Mouse (Mus musculus) hindbrain, embryonic 11.5 days (tissue): Measurements from ENCODE around the gene Stxbp1. TPM values are rescaled to one million over a fixed set of nuclear protein-coding genes. Genes with fewer than 3 reads are reported as not detected.

Source experiments
- ATAC-seq: fragments of 200-750 bp; cut with Nextera tagmentation; 2 replicates; pipeline ENCODE4 v1.8.0; 2017; ENCODE audit warnings: mild to moderate bottlenecking, moderate TSS enrichment, moderate library complexity; ENCODE audit not compliant: low FRiP score
- DNase-seq: peaks from one replicate; pipeline ENCODE4 v3.0.0-alpha.2; 2015; ENCODE audit warnings: low spot score
- H3K27ac ChIP-seq: fragments of 300-500 bp; sonication (generic); 2 replicates; pipeline ENCODE4 v1.5.1; 2014; ENCODE audit warnings: mild to moderate bottlenecking, low read depth, low read length
- H3K27me3 ChIP-seq: fragments of 300-500 bp; sonication (generic); 2 replicates; pipeline ENCODE4 v1.6.1; 2014; ENCODE audit warnings: mild to moderate bottlenecking, low read length, moderate library complexity, mixed read lengths; ENCODE audit not compliant: control insufficient read depth, insufficient read depth
- H3K36me3 ChIP-seq: fragments of 300-500 bp; sonication (generic); 2 replicates; pipeline ENCODE4 v1.6.1; 2014; ENCODE audit warnings: mild to moderate bottlenecking, low read length, moderate library complexity, mixed read lengths; ENCODE audit not compliant: control insufficient read depth, insufficient read depth
- H3K4me1 ChIP-seq: fragments of 300-500 bp; sonication (generic); replicated peaks from 2 replicates; pipeline ENCODE4 v1.6.1; 2014; ENCODE audit warnings: low read length, mixed read lengths; ENCODE audit not compliant: control insufficient read depth, insufficient read depth
- H3K4me2 ChIP-seq: fragments of 300-500 bp; sonication (generic); replicated peaks from 2 replicates; pipeline ENCODE4 v1.6.1; 2014; ENCODE audit warnings: mild to moderate bottlenecking, low read depth, low read length
- H3K4me3 ChIP-seq: fragments of 300-500 bp; sonication (generic); 2 replicates; pipeline ENCODE4 v1.5.1; 2014; ENCODE audit warnings: low read depth, low read length
- H3K9ac ChIP-seq: fragments of 300-500 bp; sonication (generic); 2 replicates; pipeline ENCODE4 v1.6.1; 2014; ENCODE audit warnings: low read depth, low read length
- H3K9me3 ChIP-seq: fragments of 300-500 bp; sonication (generic); 2 replicates; pipeline ENCODE4 v1.6.1; 2016; ENCODE audit warnings: low read length; ENCODE audit not compliant: control insufficient read depth
- WGBS: fragments of 180-500 bp; shearing (Covaris S2); extraction: QIAGEN DNeasy Blood & Tissue Kit; methylation state at CpG from one replicate; pipeline ENCODE4 v1.1.7; 2014; 5-methylcytosine and 5-hydroxymethylcytosine counted together
- polyA plus RNA-seq: library from polyadenylated mRNA; unstranded; fragments of >200 nt; fragmentation: Nextera tagmentation; extraction: Ambion mirVana; gene quantifications from 2 replicates; pipeline ENCODE4 v1.2.1, GENCODE M21; 2014

Gene Stxbp1
- polyA plus RNA-seq, 1 experiment from 2014 or later, result 64.7 TPM

GRCm38 (mm10) chr2:32823153-32823552 lies 23.9 kb downstream of the Stxbp1 start:
- Histone ChIP-seq H3K4me1 (peaks cover 5% of the 10 kb centered on the region), H3K9me3 (no peaks in the 10 kb centered on the region), H3K4me2 (no peak overlapping the region), H3K27ac (peak overlapping the region; percentile 75), H3K27me3 (no peaks in the 10 kb centered on the region), H3K9ac (no peak overlapping the region; the same call in none of the 2 replicates), H3K4me3 (no peak overlapping the region), H3K36me3 (no peaks in the 10 kb centered on the region)
- ATAC-seq, result no peak
- WGBS, result 39% methylated on average over 11 of the region's 11 CpGs
- no peak for DNase-seq

GRCm38 (mm10) chr2:32822643-32823042 lies 24.4 kb downstream of the Stxbp1 start:
- Histone ChIP-seq H3K4me1 (peaks cover 5% of the 10 kb centered on the region), H3K27ac (peak overlapping the region; percentile 75; the same call in 1 of the 2 replicates), H3K4me2 (no peak overlapping the region), H3K9me3 (no peaks in the 10 kb centered on the region), H3K9ac (no peak overlapping the region; the same call in 1 of the 2 replicates), H3K36me3 (no peaks in the 10 kb centered on the region), H3K27me3 (no peaks in the 10 kb centered on the region), H3K4me3 (no peak overlapping the region)
- 76% methylated on average over 6 of the region's 6 CpGs for WGBS
- DNase-seq, result no peak
- ATAC-seq, result no peak

GRCm38 (mm10) chr2:32821041-32821802 lies 25.8 kb downstream of the Stxbp1 start:
- Histone ChIP-seq H3K27me3 (no peaks in the 10 kb centered on the region), H3K4me3 (no peak overlapping the region), H3K4me1 (peaks cover 5% of the 10 kb centered on the region), H3K27ac (no peak overlapping the region), H3K9ac (no peak overlapping the region), H3K36me3 (no peaks in the 10 kb centered on the region), H3K9me3 (no peaks in the 10 kb centered on the region), H3K4me2 (no peak overlapping the region)
- no peak for ATAC-seq
- DNase-seq, result peak; percentile 51
- WGBS, result 71% methylated on average over 11 of the region's 11 CpGs

- WGBS, result 95% methylated on average over 5 of the region's 5 CpGs
- H3K9ac ChIP-seq, result no peak overlapping the region
- H3K4me1 ChIP-seq, result peaks cover 3% of the 10 kb centered on the region
- no peak for DNase-seq
- no peaks in the 10 kb centered on the region for H3K27me3 ChIP-seq
- H3K4me3 ChIP-seq, result no peak overlapping the region
- H3K9me3 ChIP-seq, result no peaks in the 10 kb centered on the region
- H3K4me2 ChIP-seq, result no peak overlapping the region
- ATAC-seq, result no peak
- H3K36me3 ChIP-seq, result no peaks in the 10 kb centered on the region
- no peak overlapping the region for H3K27ac ChIP-seq
Measured at GRCm38 (mm10) chr2:32818208-32818607, 28.8 kb downstream of the Stxbp1 start.

- Histone ChIP-seq H3K4me1 (no peaks in the 10 kb centered on the region), H3K27me3 (no peaks in the 10 kb centered on the region), H3K4me3 (no peak overlapping the region), H3K4me2 (no peak overlapping the region), H3K27ac (no peak overlapping the region), H3K9ac (no peak overlapping the region), H3K9me3 (no peaks in the 10 kb centered on the region), H3K36me3 (no peaks in the 10 kb centered on the region)
- ATAC-seq (no peak), DNase-seq (no peak)
- 67% methylated on average over 7 of the region's 7 CpGs for WGBS
Measured at GRCm38 (mm10) chr2:32817589-32817988, 29.5 kb downstream of the Stxbp1 start.

GRCm38 (mm10) chr2:32816946-32817581 lies 30.0 kb downstream of the Stxbp1 start:
- Histone ChIP-seq H3K9me3 (no peaks in the 10 kb centered on the region), H3K36me3 (no peaks in the 10 kb centered on the region), H3K4me3 (no peak overlapping the region), H3K27ac (no peak overlapping the region), H3K27me3 (no peaks in the 10 kb centered on the region), H3K4me1 (no peaks in the 10 kb centered on the region), H3K4me2 (no peak overlapping the region), H3K9ac (no peak overlapping the region)
- WGBS, result 75% methylated on average over 17 of the region's 17 CpGs
- ATAC-seq, result no peak
- no peak for DNase-seq

GRCm38 (mm10) chr2:32816497-32816896 lies 30.5 kb downstream of the Stxbp1 start:
- Histone ChIP-seq H3K9me3 (no peaks in the 10 kb centered on the region), H3K9ac (no peak overlapping the region), H3K27me3 (no peaks in the 10 kb centered on the region), H3K27ac (no peak overlapping the region), H3K4me3 (no peak overlapping the region), H3K4me1 (no peaks in the 10 kb centered on the region), H3K4me2 (no peak overlapping the region), H3K36me3 (no peaks in the 10 kb centered on the region)
- no peak for DNase-seq
- 92% methylated on average over 2 of the region's 2 CpGs for WGBS
- no peak for ATAC-seq

- H3K4me2 ChIP-seq, result no peak overlapping the region
- H3K9me3 ChIP-seq, result no peaks in the 10 kb centered on the region
- H3K36me3 ChIP-seq, result 0 out of 2 replicates have a peak, but pooled peaks cover 6% of the 10 kb centered on the region
- ATAC-seq (no peak), DNase-seq (no peak)
- H3K27me3 ChIP-seq, result no peaks in the 10 kb centered on the region
- H3K4me1 ChIP-seq, result no peaks in the 10 kb centered on the region
- H3K27ac ChIP-seq, result no peak overlapping the region
- no peak overlapping the region for H3K9ac ChIP-seq
- WGBS, result 82% methylated on average over 8 of the region's 8 CpGs
- H3K4me3 ChIP-seq, result no peak overlapping the region
Measured at GRCm38 (mm10) chr2:32811959-32812358, 35.1 kb downstream of the Stxbp1 start.
